Mouse (Mus musculus): Measurements from ENCODE around the gene Pcnx. TPM values are rescaled to one million over a fixed set of nuclear protein-coding genes. Genes with fewer than 3 reads are reported as not detected.

The Pcnx gene
- polyA plus RNA-seq, 1 experiment from 2014 or later: 27.7 TPM

GRCm38 (mm10) chr12:81841046-81841445 is 18.8 kb upstream of the Pcnx start:
- no peak overlapping the region for H3K4me3 ChIP-seq (ENCODE audit: inconsistent target)
- H3K27ac ChIP-seq: no peak overlapping the region
- H3K79me2 ChIP-seq (ENCODE audit: inconsistent target): no peaks in the 10 kb centered on the region
- H3K36me3 ChIP-seq (ENCODE audit: inconsistent target): no peaks in the 10 kb centered on the region
- 92% methylated on average over 5 of the region's 5 CpGs for WGBS (ENCODE audit: missing documents)

DNA sequence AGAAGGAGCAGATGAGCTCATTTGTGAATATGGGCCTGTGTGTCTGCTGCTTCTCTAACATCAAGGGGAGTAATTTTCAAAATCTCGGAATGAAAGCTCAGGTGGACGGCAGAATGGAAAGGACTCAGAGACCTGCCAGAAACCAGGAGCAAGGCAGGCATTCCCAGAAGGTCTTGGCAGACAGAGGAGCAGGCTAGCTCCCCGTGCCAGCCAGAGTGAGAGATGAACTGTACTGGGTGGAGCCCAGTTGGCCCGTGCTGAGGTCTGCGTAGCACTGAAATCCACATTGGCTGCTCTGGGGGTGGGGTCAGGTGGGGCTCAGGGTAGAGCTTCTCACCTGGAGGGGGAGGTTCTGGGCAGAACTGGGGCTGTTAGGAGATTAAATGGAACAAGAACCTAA is 16.3 kb upstream of the Pcnx start:
- WGBS (ENCODE audit: missing documents): 94% methylated on average over 5 of the region's 5 CpGs
- H3K27ac ChIP-seq: no peak overlapping the region
- no peaks in the 10 kb centered on the region for H3K36me3 ChIP-seq (ENCODE audit: inconsistent target)
- no peaks in the 10 kb centered on the region for H3K79me2 ChIP-seq (ENCODE audit: inconsistent target)
- H3K4me3 ChIP-seq (ENCODE audit: inconsistent target): no peak overlapping the region

- Histone ChIP-seq H3K4me3 (ENCODE audit: inconsistent target) (no peak overlapping the region), H3K79me2 (ENCODE audit: inconsistent target) (no peaks in the 10 kb centered on the region), H3K27ac (0 out of 2 replicates have a peak overlapping the region, but pooled peaks have one; percentile 5), H3K36me3 (ENCODE audit: inconsistent target) (no peaks in the 10 kb centered on the region)
- WGBS (ENCODE audit: missing documents): 26% methylated on average over 13 of the region's 13 CpGs
Observed at GRCm38 (mm10) chr12:81844572-81844971, 15.3 kb upstream of the Pcnx start.

DNA sequence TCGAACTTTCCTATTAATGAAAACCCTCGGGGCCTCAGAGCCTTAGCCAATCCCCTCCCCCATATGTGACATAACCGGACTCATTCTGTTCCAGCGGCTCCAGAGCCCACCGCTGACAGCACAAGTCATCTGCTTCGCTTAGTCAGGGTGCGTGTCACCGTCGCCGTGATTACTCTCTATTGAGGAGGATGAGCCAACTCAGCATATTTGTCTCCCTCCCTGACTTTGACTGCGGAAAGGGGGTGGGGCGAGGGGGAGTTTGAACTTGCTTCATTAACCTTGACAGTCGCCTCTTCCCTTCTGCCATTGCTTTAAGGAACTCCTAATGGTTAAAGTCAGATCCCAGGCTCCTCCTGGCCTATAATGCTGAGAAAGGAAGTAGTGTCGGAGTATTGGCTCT is 14.8 kb upstream of the Pcnx start:
- H3K4me3 ChIP-seq (ENCODE audit: inconsistent target): no peak overlapping the region; the same call in 1 of the 2 replicates

GRCm38 (mm10) chr12:81849629-81850028 is 10.2 kb upstream of the Pcnx start:
- Histone ChIP-seq H3K4me3 (ENCODE audit: inconsistent target) (no peak overlapping the region), H3K36me3 (ENCODE audit: inconsistent target) (no peaks in the 10 kb centered on the region), H3K27ac (no peak overlapping the region), H3K79me2 (ENCODE audit: inconsistent target) (no peaks in the 10 kb centered on the region)
- WGBS (ENCODE audit: missing documents): 89% methylated on average over 6 of the region's 8 CpGs

More for the DNA sequence above, 14.8 kb upstream of the Pcnx start:
- Histone ChIP-seq H3K79me2 (ENCODE audit: inconsistent target) (no peaks in the 10 kb centered on the region), H3K36me3 (ENCODE audit: inconsistent target) (no peaks in the 10 kb centered on the region), H3K27ac (0 out of 2 replicates have a peak overlapping the region, but pooled peaks have one; percentile 5)
- 7% methylated on average over 14 of the region's 14 CpGs for WGBS (ENCODE audit: missing documents)

- 94% methylated on average over 2 of the region's 2 CpGs for WGBS (ENCODE audit: missing documents)
- Histone ChIP-seq H3K4me3 (ENCODE audit: inconsistent target) (no peak overlapping the region), H3K36me3 (ENCODE audit: inconsistent target) (no peaks in the 10 kb centered on the region), H3K79me2 (ENCODE audit: inconsistent target) (no peaks in the 10 kb centered on the region), H3K27ac (no peak overlapping the region)
Observed at GRCm38 (mm10) chr12:81852551-81852950, 7.3 kb upstream of the Pcnx start.

DNA sequence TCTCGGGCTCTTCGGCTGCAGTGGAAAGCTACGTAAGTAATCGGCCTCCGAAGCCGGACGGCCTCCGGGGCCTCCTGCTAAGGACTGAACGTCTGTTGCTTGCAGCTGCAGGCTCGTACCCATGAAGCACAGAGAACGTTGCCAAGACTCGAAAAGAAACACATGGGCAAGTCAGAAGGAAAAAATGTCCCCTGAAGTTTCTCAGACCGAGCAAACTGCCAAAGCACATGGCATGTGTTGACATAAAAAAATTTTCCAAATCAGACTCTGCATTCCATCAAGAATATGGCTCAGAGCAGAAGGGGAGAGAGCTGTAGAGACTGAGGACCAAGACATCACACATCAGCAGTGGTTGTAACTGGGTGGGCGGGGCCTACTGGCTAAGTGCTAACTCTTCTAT is 6.8 kb upstream of the Pcnx start:
- H3K79me2 ChIP-seq (ENCODE audit: inconsistent target): no peaks in the 10 kb centered on the region
- WGBS (ENCODE audit: missing documents): 94% methylated on average over 14 of the region's 14 CpGs
- H3K27ac ChIP-seq: no peak overlapping the region
- H3K4me3 ChIP-seq (ENCODE audit: inconsistent target): no peak overlapping the region
- no peaks in the 10 kb centered on the region for H3K36me3 ChIP-seq (ENCODE audit: inconsistent target)

DNA sequence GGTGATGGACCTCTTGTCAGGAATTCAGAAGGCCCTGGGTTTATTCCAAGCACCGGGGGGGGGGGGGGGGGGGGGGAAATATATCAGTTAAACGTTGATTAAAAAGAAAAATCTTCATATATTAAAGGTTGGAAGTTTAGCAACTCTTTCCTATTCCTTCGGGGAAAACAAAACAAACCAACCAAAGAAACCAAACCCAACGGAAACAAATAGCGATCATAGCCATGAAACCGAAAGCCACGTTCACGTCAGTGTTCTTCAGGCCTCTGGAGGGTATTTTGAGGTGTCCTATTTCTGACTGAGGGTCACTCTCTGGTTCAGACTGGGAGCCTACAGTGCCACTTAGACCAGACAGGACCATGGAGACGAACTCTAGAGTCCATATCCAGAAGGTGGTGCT is 6.3 kb upstream of the Pcnx start:
- H3K36me3 ChIP-seq (ENCODE audit: inconsistent target): no peaks in the 10 kb centered on the region
- 78% methylated on average over 8 of the region's 9 CpGs for WGBS (ENCODE audit: missing documents)
- no peak overlapping the region for H3K4me3 ChIP-seq (ENCODE audit: inconsistent target)
- H3K27ac ChIP-seq: no peak overlapping the region
- H3K79me2 ChIP-seq (ENCODE audit: inconsistent target): no peaks in the 10 kb centered on the region

DNA sequence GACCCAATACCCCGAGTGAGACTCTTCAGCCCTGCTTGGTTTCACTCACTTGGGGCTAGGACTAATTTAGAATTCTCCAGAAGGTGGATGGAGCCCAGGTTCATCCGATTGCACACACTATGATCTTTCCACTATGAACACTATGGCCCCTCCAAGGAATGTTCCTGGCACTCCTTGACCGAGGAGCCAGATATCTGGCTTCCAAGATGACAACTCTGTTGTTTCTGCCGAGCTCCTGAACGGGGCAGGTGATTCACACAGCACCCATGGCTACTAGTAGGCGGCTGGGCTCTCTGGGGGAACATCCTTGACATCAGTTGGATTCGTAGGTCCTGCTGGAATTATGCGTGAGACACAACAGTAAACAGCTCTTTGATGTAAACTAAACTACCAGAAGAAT is 4.8 kb upstream of the Pcnx start:
- no peaks in the 10 kb centered on the region for H3K36me3 ChIP-seq (ENCODE audit: inconsistent target)
- whole genome bisulfite sequencing (ENCODE audit: missing documents): 86% methylated on average over 8 of the region's 8 CpGs
- no peak overlapping the region for H3K27ac ChIP-seq
- H3K79me2 ChIP-seq (ENCODE audit: inconsistent target): no peaks in the 10 kb centered on the region
- H3K4me3 ChIP-seq (ENCODE audit: inconsistent target): no peak overlapping the region

- Histone ChIP-seq H3K79me2 (ENCODE audit: inconsistent target) (peaks cover 9% of the 10 kb centered on the region; the same call in 1 of the 2 replicates), H3K27ac (no peak overlapping the region), H3K36me3 (ENCODE audit: inconsistent target) (no peaks in the 10 kb centered on the region), H3K4me3 (ENCODE audit: inconsistent target) (no peak overlapping the region)
- WGBS (ENCODE audit: missing documents): 44% methylated on average over 4 of the region's 4 CpGs
Observed at GRCm38 (mm10) chr12:81856696-81857095, 3.1 kb upstream of the Pcnx start.

GRCm38 (mm10) chr12:81857251-81857650 is 2.6 kb upstream of the Pcnx start:
- WGBS (ENCODE audit: missing documents): 88% methylated on average over 4 of the region's 4 CpGs
- Histone ChIP-seq H3K79me2 (ENCODE audit: inconsistent target) (peaks cover 14% of the 10 kb centered on the region; the same call in 1 of the 2 replicates), H3K36me3 (ENCODE audit: inconsistent target) (no peaks in the 10 kb centered on the region)

DNA sequence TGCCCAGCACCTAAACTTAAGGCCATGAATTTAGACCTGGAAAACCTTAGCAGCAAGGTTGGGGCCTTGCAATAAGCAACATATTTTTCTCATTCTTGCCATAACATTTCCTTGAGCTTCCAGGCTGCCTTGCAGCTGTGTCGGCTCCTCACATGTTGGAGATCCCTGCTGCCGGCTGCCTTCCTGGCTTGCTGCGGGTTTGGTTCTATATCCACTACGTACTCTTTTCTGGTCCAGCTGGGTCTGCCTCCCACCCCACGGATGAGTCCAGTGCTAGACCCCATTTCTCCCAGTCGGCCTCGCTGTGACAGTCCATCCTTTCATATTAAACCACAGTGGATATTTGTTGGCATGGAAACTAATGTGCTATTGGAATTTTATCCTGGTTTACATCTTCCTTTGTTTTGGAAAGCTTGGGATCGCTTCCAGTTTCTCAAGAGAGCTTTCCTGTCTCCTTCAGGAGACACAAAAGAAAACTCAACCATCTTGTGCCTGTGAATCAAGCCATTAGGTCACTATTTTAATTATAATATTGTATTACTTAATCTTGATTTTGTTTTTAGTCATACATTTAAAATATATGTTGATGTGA is 1.7 kb upstream of the Pcnx start:
- peaks cover 22% of the 10 kb centered on the region for H3K79me2 ChIP-seq (ENCODE audit: inconsistent target)
- H3K4me3 ChIP-seq (ENCODE audit: inconsistent target): no peak overlapping the region
- 100% methylated on average over 8 of the region's 8 CpGs for WGBS (ENCODE audit: missing documents)
- H3K36me3 ChIP-seq (ENCODE audit: inconsistent target): no peaks in the 10 kb centered on the region
- no peak overlapping the region for H3K27ac ChIP-seq

More at GRCm38 (mm10) chr12:81857251-81857650, 2.6 kb upstream of the Pcnx start:
- Histone ChIP-seq H3K4me3 (ENCODE audit: inconsistent target) (no peak overlapping the region), H3K27ac (no peak overlapping the region)

- Histone ChIP-seq H3K27ac (no peak overlapping the region), H3K79me2 (ENCODE audit: inconsistent target) (peaks cover 47% of the 10 kb centered on the region), H3K4me3 (ENCODE audit: inconsistent target) (peak overlapping the region; percentile 40), H3K36me3 (ENCODE audit: inconsistent target) (no peaks in the 10 kb centered on the region)
- WGBS (ENCODE audit: missing documents): under 1% methylated on average over 84 of the region's 107 CpGs
Observed at GRCm38 (mm10) chr12:81860308-81861181, 722 bp downstream of the Pcnx start.

GRCm38 (mm10) chr12:81861199-81862085 is 1.6 kb downstream of the Pcnx start:
- Histone ChIP-seq H3K4me3 (ENCODE audit: inconsistent target) (peak overlapping the region; percentile 40), H3K79me2 (ENCODE audit: inconsistent target) (peaks cover 56% of the 10 kb centered on the region), H3K27ac (peak overlapping the region; percentile 40), H3K36me3 (ENCODE audit: inconsistent target) (no peaks in the 10 kb centered on the region)
- 62% methylated on average over 16 of the region's 18 CpGs for WGBS (ENCODE audit: missing documents)
